Mouse (Mus musculus) CH12F3 (cell line): ENCODE data around the gene Gbf1.

Experiments
- in situ Hi-C: fragments of 300-500 bp; cut with MboI; formaldehyde crosslinking; loops from 2 replicates; pipeline ENCODE4 v1.14.3; 2020; ENCODE audit warnings: low sequenced_read_pairs

Gbf1 gene

DNA sequence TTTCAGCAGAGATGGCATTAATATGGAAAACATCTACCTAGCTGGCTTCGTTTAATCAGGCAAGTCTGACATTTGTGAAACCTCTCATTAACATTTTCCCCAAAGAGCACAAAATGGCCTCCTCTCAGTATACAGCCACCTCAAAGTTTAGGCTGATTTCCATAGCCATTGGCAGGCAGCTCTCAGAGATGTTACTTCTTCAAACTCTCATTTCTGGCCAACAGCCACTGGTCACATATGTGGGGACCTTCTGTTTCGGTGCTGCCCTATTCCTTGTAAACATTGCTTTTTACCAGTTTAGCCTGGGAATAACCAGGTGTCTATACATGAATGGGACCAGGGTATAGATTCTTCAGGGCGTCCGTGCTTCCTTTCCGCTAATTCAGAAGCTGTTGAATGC is 67.8 kb downstream of the Gbf1 start:
- in situ Hi-C loops: no loop called here

DNA sequence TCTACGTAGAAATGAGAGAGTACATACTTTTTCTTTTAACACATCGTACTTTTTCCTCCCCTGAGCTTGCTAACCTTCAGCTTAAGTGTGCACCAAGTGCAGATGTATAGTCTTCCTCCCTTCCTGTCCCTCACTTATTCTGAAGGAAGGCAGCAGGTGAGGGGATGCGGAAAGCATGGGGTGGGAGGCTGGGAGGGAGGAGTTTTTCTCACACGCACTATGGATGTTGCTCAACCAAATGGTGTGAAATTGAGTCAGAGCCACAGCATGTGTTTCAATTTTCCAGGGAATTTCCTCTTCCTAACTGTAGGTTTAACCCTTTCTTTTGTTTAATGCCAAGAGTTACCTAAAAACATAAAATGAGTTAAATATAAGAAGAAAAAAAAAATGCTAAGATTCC is 70.8 kb downstream of the Gbf1 start:
- in situ Hi-C loops: no loop called here

DNA sequence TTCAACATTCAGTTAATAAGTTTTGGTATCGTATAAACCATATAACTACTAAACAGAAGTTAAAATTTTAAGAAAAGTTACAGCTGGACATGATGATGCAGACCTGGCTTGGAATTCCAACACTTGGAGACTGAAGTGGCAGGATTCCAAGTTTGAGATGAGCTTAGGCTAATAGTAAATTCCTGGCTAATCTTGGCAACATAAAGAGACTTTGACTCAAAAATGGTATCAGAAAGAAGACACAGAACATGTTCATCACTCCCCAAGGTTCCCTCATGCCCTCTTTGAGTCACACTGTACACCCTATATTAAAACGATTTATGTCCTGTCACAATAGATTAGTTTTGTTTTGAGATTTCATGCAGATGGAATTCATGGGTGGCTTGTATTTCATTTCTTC is 72.6 kb downstream of the Gbf1 start:
- in situ Hi-C loops: no loop called here

DNA sequence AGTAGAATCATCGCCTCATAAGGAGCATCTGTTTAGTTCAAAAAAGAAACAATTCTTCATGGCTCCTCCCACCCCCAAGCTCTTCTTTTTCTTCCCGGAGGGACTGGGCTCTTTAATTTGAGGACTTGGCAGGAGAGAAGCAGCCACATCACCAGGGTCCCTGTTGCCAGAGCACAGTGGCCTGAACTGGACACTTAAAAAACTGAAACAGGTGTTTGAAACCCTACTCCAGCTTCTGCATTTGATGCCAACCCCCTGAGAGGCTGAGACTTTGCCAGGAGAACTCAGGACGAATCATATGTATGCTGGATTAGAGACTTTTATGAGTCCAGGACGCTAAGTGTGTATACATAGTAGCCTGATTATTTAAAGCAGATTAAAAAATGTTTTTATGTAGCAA is 73.2 kb downstream of the Gbf1 start:
- in situ Hi-C loops: no loop called here

DNA sequence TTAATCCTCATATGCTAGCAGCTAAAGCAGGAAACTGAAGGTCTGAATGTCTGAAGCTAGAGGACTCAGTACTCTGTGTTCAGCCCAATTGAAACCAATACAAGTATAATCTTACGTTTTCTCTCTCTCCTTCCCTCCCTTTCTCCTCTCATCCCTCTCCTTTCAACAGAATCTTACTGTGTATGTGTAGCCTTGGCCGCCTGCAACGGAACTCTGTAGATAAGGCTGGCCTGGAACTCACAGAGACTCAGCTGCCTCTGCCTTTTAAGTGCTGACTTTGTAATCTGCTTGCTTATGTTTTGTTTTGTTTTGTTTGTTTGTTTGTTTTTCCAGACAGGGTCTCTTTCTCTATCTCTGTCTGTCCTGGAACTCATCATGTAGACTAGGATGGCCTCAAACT is 74.0 kb downstream of the Gbf1 start:
- in situ Hi-C loops: no loop called here

DNA sequence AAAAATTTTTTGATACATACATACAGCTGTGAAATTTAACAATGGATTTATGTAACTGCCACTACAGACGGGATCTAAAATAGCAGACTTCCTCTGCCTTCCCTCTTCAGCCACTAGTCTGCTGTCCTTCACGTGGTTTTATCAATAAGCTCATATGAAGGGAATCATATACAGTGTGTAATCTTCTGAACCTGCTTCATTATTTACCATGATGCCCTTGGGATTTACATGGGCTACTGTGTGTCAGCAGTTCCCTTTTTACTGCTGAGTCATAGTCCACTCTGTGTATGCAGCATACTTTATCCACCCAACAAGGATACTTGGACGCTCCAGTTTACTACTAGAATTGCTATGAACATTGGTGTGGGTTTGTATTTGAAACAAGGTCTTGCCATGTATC is 75.0 kb downstream of the Gbf1 start:
- in situ Hi-C loops: no loop called here

DNA sequence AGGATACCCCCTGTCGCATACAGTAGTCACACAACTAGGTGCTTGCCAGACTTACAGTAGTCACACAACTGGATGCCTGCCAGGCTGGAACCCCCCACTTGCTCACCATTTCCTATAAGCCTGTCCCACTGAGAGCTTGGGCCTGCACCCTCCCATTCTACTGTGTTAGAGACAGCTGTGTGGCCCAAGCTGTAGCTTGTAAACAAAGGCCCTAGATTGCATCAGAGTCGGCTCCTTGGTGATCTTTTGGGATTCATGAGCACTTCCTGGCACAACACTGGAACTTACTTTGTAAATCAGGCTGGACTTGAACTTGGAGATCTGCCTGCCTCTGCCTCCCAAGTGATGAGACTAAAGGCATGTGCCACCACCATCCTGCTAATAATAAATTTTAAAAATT is 82.1 kb downstream of the Gbf1 start:
- in situ Hi-C loops: no loop called here

DNA sequence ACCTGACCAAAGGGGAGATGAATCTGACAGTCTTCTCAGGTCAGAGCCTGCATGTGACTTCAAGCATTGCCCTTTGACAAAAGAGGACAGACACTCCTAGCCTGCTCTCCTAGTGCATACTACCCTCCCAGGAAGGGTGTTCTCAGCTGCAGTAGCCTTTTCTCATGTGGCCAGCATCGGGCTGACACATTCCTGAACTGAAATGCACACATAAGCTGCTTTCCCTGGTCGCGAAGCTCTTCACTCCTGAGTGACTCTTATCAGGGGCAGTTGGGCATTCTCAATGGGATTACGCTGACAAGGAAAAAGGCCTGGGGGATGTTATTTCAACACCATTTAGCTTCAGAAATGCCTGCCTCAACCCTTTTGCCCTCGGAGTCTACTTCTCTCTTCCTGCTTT is 84.3 kb downstream of the Gbf1 start:
- in situ Hi-C loops: no loop called here

DNA sequence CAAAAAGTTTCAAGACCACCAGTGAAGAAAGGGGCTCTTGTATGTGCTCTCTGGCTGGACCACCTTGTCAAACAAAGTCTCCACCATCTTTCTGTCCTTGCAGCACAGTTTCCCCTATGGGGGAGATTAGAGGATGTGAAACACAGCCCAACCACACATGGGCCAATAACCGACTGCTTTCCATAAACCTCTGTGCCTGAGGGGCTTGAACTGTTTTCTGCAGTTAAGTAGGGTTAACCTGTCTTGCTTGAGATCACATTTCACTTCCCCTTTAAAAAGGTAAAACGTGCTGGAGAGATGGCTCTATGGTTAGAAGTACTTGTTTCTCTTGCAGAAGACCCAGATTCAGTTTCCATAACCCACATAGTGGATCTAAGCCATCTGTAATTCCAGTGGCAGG is 87.9 kb downstream of the Gbf1 start:
- in situ Hi-C loops: no loop called here

DNA sequence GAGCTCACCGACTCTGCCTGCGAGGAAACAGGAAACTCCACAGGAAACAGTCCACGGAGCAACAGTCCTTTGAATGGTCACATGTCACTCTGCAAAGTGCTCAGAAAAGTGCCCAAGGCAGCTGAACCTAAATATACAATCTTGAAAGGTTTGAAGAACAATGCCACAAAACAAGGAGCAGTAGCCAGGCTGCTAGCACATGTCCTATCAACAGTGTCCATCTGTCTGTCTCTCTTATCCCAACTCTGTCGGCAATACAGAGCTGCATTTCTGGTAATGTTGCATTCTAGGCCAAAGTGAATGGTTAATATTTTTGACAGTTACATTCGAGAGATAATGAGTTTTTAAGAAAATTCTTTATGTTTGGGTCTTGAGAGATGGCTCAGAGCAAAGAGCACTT is 90.1 kb downstream of the Gbf1 start:
- in situ Hi-C loops: no loop called here

DNA sequence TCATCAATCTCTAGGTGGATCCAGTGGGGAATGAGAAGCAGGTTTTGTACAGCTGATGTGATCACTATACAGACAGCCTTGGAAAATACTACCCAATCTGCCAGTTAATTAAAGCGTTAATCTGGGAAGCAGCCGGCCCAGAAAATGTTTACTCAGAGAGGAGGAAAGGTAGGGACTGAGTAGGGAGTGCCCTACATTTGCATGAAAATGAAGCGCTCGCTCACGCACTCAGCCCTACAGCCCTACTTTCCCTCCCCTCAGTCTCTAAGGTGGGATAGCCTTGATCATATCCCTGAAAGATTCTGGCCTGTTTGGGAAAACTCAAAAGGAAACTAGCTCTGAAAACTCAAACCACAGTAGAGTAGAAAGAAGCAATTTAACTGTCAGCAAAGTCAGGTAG is 92.3 kb downstream of the Gbf1 start:
- in situ Hi-C loops: no loop called here

DNA sequence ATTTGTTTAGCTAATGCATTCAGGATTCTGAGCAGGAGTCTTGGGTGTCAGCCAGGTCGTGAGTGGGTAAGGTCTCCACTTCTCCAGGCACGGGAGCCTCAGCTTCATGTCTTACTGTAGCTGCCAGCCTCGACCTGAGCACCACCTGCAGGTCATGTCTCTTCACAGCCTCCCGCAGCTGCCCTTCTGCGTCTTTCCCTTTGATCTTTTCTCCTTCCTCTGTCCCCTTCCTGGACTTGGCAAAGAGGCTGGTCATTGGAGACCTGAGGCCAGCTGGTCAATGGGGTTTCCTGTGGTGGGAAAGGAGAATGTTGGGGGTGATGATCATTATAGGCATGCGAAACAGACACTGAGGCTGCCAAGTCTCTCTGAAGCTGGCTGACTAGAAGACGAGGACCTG is 96.7 kb downstream of the Gbf1 start:
- in situ Hi-C loops: no loop called here

DNA sequence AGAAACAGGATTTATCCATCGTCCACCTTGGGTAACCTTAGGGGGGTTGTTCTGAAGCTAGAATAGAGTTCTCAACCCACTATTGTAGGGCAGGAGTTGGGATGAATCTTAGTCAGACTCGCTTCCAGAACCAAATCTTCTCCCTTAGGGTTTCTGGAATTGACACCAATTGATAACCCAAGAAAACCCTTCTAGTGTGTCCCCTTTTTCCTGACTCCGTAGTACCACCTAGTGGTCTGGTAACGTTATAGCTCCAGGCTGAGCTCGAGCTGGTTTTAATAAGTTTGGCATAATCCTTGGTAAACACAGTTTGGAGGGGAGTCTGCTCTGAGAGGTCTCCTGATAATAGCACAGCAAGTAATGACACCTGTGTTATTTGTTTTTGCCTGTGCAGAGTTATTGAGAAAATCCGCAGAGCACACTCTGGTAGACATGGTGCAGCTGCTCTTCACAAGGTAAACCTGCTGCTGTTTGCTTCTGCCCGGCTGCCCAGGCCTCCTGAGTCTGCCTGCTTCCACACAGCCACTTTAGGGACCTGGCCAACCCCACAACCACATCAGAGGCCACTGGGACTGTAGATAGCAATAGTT is 101.9 kb downstream of the Gbf1 start:
- in situ Hi-C loops: no loop called here

DNA sequence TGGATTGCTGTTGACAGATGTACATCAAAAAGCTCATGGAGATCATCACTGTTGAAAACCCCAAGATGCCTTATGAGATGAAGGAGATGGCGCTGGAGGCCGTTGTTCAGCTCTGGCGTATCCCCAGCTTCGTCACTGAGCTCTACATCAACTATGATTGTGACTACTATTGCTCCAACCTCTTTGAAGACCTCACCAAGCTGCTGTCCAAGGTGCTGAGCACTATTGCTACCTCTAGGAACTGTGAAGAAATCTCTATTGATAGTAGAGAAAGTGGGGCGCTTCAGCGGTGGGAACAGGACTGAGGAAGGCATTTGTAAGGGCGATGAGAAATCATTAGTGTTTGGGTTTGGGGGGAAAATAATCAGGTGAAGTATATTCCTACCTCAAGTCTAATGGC is 112.5 kb downstream of the Gbf1 start:
- in situ Hi-C loops: no loop called here

DNA sequence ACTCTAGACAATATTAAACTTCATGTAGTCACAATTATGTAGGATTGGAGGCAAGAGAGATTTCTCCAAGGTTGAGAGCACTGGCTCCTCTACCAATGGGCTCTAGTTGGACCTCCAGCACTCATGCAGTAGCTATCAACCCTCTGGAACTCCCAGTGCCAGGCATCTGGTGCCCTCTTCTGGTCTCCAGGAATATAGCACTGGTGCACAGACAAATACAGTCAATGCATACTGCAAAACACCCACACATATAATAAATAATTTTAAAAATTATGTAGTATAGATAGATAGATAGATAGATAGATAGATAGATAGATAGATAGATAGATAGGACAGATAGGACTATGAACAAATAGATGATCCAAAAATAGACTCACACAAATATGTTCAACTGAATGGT is 123.0 kb downstream of the Gbf1 start:
- in situ Hi-C loops: no loop called here

DNA sequence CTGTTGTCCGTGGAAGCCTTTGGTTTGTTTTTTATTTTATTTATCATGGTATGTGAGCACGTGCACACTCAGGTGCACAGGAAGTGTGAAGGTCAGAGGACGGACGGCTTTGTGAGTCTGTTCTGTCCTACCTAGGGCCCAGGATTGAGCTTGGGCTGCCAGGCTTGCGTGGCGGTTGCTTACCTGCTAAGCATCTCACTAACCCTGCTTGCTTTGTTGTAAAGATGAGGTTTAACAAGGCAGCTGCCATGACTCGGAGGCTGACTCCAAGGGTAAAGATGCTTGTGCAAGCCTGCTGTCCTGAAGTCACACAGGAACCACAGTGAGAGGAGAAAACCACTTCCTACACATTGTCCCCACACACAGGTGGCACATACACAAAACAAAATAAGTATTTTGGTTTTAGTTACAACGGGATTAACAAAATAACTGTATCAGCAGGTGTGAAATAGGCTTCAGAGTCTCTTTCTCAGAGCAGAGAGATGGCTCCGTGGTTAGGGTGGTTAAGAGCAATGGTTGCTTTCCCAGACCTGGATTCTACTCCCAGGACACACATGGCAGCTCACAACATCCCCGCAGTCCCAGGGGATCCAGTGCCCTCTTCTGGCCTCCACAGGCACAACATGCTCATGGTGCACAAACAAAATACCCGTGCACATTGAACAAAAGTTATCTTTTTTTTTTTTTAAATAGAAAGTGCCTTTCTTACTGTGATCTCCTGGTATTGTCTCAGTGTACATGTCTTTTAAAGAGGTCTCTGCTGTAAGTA is 130.0 kb downstream of the Gbf1 start:
- in situ Hi-C loops: no loop called here

DNA sequence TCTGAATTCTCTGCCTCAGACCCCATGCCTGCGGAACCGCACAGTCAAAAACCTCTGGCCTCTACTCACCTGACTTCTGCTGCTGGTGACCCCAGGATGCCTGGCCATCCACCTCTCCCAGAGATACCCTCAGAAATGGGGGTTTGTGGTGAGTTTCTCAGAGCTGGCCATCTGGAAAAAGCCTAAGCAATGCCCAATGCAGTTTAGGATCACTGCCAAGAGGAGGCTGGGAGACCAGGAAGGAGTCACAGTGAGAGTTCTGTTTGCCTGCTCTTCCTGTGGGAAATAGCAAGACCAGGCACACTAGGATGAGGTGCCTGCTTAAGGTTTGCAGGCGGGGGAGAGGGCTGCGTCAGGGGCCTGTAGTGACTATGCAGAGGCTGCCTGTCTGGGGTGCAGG is 132.4 kb downstream of the Gbf1 start:
- in situ Hi-C loops: no loop called here

DNA sequence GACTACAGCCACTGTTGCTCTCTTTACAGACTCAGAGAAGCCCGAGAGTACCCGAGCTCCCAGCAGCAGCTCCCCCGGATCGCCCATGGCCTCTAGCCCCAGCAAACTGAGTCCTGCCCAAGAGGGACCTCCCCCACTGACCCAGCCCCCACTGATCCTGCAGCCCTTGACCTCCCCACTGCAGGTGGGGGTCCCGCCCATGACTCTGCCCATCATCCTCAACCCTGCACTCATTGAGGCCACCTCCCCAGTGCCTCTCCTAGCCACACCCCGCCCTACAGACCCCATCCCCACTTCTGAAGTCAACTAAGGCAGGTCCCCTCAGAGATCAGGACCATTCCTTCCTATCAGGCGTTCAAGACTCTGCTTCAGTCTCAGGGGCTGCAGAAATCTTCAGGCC is 133.3 kb downstream of the Gbf1 start:
- in situ Hi-C loops: no loop called here

DNA sequence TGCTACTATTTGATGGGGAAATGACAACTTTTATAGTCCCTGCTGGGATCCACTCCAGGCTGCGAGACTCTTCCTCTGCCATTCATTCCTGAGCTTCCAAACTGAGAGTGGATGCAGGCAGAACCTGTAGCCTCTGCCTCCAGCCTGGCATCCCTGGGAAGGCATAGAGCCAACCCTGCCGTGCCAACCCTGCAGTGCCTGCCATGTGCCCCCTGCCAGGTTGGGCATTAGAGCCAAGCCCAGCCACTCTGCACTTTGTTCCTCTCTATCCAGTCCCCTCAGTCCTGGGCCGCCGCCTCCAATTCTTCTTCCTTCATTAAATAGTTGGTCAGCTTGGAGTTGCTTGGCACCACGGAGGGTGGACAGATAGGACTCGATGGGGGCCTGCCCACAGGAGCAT is 133.7 kb downstream of the Gbf1 start:
- in situ Hi-C loops: no loop called here

DNA sequence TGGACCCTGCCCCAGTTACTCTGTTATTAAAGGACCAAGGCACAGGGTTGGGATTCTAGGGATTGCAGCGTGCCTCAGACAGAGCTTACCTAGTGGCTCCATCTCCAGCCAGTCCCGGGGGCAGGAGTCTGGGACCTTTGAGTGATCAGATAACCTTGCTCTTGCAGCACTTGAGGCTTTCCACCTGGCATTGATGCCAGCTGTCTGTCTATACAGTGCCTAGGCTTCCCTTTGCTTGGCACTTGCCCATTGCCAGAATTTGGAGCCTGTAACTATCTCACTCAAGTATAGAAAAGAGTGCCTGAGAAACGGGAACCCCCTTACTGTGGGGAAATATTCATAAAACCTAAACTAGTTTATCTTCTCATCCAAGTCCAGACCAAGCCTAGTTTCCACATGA is 134.6 kb downstream of the Gbf1 start:
- in situ Hi-C loops: no loop called here

DNA sequence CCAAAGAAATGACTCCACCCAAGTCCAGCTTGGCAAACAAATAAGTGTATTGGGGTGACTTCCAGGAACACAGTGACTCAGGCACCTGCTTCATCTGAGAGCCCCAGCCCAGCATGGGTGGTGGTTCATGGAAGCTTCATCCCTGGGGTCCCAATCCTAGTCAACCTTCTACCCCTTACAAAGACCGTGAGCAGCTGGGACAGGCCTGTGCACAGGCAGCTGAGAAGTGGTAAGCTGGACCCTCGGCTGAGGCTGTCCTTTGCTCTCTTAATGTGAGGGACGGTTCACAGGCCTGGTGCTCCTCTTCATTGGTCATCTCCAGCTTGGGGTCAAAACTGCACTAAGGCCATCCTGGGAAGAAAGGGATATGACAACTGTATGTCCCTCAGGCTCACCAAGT is 135.3 kb downstream of the Gbf1 start:
- in situ Hi-C loops: no loop called here

DNA sequence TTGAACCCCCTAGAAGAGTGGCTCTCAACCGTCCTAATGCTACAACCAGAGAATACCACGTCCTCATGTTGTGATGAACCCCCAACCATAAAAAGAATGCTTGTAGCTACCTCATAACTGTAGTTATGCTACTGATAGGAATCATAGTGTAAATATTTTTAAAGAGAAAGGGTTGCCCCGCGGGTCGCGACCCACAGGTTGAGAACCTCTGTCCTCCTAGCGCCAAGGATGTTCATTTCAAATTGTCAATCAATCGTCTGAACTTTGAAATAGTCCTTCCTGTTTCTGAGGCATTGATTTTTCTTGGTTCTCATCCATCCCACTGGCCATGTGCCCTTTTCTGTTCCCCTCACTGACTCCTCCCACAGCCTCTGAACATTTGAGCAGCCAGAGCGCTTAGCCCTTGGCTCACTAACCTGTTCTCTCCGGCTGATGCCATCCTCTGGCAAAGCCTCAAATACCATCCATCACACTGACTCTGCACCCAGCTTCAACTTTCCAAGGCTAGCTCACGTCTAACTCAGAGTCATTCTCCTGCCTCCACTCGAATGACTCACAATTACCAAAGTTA is 138.3 kb downstream of the Gbf1 start:
- in situ Hi-C loops: no loop called here

DNA sequence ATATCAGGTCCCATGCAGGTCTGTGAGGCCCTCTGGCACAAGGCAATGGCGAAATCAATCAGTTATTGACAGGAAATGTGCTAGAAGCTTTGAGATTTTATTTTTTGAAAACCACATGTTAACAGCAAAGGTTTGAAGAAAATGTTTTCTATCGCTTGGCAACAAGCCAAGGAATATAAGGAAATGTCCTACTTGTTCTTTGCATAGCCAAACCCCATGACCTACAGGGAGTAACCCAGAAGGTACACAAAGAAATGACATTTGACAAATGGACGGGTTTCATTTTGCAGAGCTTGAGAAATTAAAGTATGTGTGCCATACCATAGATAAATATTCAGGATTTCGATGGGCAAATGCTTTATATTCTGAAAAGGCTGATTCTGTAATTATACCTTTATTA is 144.6 kb downstream of the Gbf1 start:
- in situ Hi-C loops: no loop called here
